Mouse (Mus musculus) cortical plate, adult 2 months (tissue): ENCODE measurements around the gene Kpna2. TPM values are rescaled to one million over a fixed set of nuclear protein-coding genes. Genes with fewer than 3 reads are reported as not detected.

Experiments
- H3K27ac ChIP-seq: fragments of 200-500 bp; 2 replicates; pipeline ENCODE4 v1.5.1; 2012; ENCODE audit warnings: low read length, control low read depth, inconsistent platforms; ENCODE audit not compliant: insufficient read depth
- H3K4me1 ChIP-seq: fragments of 200-500 bp; 2 replicates; pipeline ENCODE4 v1.6.1; 2011; ENCODE audit warnings: low read length; ENCODE audit not compliant: control insufficient read depth, insufficient read depth
- H3K4me3 ChIP-seq: fragments of 200-500 bp; 2 replicates; pipeline ENCODE4 v1.5.1; 2011; ENCODE audit warnings: mild to moderate bottlenecking, low read length, control low read depth; ENCODE audit not compliant: insufficient read depth
- CTCF ChIP-seq: fragments of 200-500 bp; IDR thresholded peaks from 2 replicates; pipeline ENCODE4 v1.5.1; 2011; ENCODE audit warnings: mild to moderate bottlenecking, control low read depth, low read length; ENCODE audit not compliant: insufficient read depth; ENCODE audit errors: extremely low read depth
- POLR2A ChIP-seq: fragments of 200-500 bp; IDR thresholded peaks from 2 replicates; pipeline ENCODE4 v1.6.1; 2011; ENCODE audit warnings: mild to moderate bottlenecking, low read length, control low read depth; ENCODE audit not compliant: insufficient read depth; ENCODE audit errors: extremely low read depth
- polyA plus RNA-seq: library from polyadenylated mRNA; depleted of rRNA; stranded (reverse); fragments of >200 nt; gene quantifications from 2 replicates; pipeline ENCODE4 v1.2.3, GENCODE M21; 2012; rRNA removed

The Kpna2 gene
- polyA plus RNA-seq, 1 experiment = 32.4 TPM

GRCm38 (mm10) chr11:106962310-106962709 is 37.0 kb downstream of the Kpna2 start:
- Histone ChIP-seq H3K4me1 (no peaks in the 10 kb centered on the region), H3K4me3 (no peak overlapping the region), H3K27ac (no peak overlapping the region)
- TF ChIP-seq POLR2A (no peak), CTCF (no peak)

DNA sequence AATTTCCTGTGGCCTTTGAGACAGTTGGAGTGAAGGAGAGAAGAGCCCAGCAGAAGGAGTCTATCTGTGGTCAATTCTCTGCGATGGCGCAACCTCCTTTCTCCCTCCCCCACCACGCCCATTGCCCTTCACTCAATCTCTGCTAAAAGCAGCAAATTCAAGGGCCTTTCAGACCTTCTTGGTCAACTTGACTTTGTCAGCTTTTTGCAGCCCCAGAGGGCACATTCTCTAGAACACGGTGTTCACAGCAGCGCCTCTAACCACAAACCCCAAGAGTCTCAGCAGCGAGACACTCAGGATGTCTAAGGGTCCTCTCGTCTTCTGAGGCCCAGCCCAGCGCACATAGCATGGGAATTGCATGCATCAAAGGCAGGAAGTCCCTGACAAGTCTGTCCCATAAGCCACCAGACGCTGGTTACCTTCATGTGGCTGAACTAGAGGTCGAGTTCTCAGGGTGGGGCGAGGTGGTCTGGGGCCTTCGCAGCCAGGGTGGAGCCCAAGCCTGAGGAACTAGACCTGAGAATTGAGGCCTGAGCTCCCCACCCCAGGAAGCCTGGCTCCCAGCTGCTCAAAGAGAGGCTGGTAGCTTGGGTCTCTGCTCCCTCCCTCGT is 37.8 kb downstream of the Kpna2 start:
- Histone ChIP-seq H3K4me3 (no peak overlapping the region), H3K27ac (no peak overlapping the region), H3K4me1 (no peaks in the 10 kb centered on the region)
- TF ChIP-seq POLR2A = no peak
- TF ChIP-seq CTCF = no peak

DNA sequence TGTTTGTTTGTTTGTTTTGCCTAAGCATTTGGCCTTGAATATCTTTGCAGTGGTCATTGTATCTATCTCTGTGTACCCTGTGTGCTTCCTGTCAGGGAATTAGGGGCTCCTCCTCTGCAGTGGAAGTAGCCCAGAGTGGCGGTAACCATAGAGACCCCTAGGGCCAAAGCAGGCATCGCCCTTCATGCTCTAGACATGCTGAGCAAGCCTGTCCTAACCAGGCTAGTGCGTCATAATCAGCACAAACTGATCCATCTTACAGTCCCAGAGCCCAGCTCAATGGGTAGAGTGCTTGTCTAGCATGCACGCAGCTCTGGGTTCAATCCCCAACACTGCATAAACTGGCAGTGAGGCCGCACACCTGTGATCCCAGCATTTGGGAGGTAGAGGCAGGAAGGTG is 40.2 kb downstream of the Kpna2 start:
- H3K4me3 ChIP-seq = no peak overlapping the region
- no peaks in the 10 kb centered on the region for H3K4me1 ChIP-seq
- no peak for TF ChIP-seq POLR2A
- TF ChIP-seq CTCF = no peak
- no peak overlapping the region for H3K27ac ChIP-seq

GRCm38 (mm10) chr11:106958407-106959071 is 40.8 kb downstream of the Kpna2 start:
- H3K4me3 ChIP-seq = no peak overlapping the region
- H3K4me1 ChIP-seq = no peaks in the 10 kb centered on the region
- TF ChIP-seq POLR2A = no peak
- TF ChIP-seq CTCF = no peak
- H3K27ac ChIP-seq = no peak overlapping the region

GRCm38 (mm10) chr11:106957271-106957980 is 41.9 kb downstream of the Kpna2 start:
- Histone ChIP-seq H3K4me1 (no peaks in the 10 kb centered on the region), H3K27ac (no peak overlapping the region), H3K4me3 (no peak overlapping the region)
- TF ChIP-seq POLR2A (no peak), CTCF (no peak)

DNA sequence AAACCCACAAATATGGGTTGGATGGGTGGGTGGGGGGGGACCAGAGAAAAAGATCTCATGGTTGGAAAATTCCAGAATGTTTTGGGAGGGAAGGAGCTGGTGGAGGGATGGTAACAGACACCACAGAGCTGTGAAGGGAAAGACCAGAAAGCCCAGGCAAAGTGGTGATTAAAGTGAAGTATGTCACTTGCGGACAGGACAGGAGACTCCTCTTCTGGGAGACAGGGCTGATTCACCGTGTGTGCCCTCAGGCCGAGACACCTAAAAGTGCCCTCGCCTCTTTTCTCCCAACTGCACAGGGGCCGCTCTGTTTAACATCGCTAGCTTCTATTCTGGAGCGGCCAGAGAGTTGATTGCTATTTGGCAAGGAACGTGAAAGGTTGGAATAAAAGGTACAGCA is 44.8 kb downstream of the Kpna2 start:
- TF ChIP-seq CTCF (no peak), POLR2A (no peak)
- no peak overlapping the region for H3K4me3 ChIP-seq
- H3K27ac ChIP-seq = no peak overlapping the region
- no peaks in the 10 kb centered on the region for H3K4me1 ChIP-seq

- no peak overlapping the region for H3K27ac ChIP-seq
- no peak overlapping the region for H3K4me3 ChIP-seq
- TF ChIP-seq CTCF (no peak), POLR2A (no peak)
- no peaks in the 10 kb centered on the region for H3K4me1 ChIP-seq
Measured at GRCm38 (mm10) chr11:106954116-106954515, 45.2 kb downstream of the Kpna2 start.

Other genes starting within 250 kb of the Kpna2 start
- 20.4 TPM in 2 replicates for gene Pecam1, start 248.9 kb downstream of the Kpna2 start, polyA plus RNA-seq
- 0.23 and 0.38 TPM in 2 replicates for gene Milr1, start 248.3 kb downstream of the Kpna2 start, polyA plus RNA-seq
- 3.8 and 4.8 TPM in 2 replicates for gene Polg2, start 220.0 kb downstream of the Kpna2 start, polyA plus RNA-seq
- gene Ddx5, start 210.4 kb downstream of the Kpna2 start, polyA plus RNA-seq = 408 and 412 TPM in 2 replicates
- 15.5 and 21.0 TPM in 2 replicates for gene Cep95, start 210.3 kb downstream of the Kpna2 start, polyA plus RNA-seq
- 13.7 and 13.8 TPM in 2 replicates for gene Smurf2, start 78.8 kb downstream of the Kpna2 start, polyA plus RNA-seq
- 3.8 and 4.3 TPM in 2 replicates for gene 1810010H24Rik, start 26.1 kb upstream of the Kpna2 start, polyA plus RNA-seq
- gene Bptf, start 132.6 kb upstream of the Kpna2 start, polyA plus RNA-seq = 36.5 and 40.8 TPM in 2 replicates
- 15.6 and 19.0 TPM in 2 replicates for gene Nol11, start 189.8 kb upstream of the Kpna2 start, polyA plus RNA-seq